Comparison of ENCODE assay signal across 9 mouse cellular contexts in genomic region chr5:147834841-147835500, GRCm38 (mm10). TPM values are rescaled to one million over a fixed set of nuclear protein-coding genes. Genes with fewer than 3 reads are reported as not detected.
DNase-seq lines count a peak whose midpoint lies in the region; TF ChIP-seq lines count a peak whose summit lies in the region.
"Had no signal": no experiment of that assay in that cellular context is flagged by ENCODE, and none has a peak within 500 bp of the region (broad histone marks: within the 10 kb centered on the region; RNA-seq: fewer than 3 reads in every experiment).

No protein-coding gene starts in this region.

- no peak overlapping the region for H3K4me3 ChIP-seq in heart, embryonic 10.5 days
- H3K4me3 ChIP-seq in E14TG2a.4 (replicated peaks; ENCODE audit: low read length), result peak overlapping the region; percentile 49
- H3K4me3 ChIP-seq in embryonic facial prominence, embryonic 10.5 days, result peak overlapping the region; percentile 36
- H3K4me3 ChIP-seq: liver, embryonic 13.5 days had no signal

- peak overlapping the region; percentile 44; the same call in 1 of the 2 replicates for H3K27ac ChIP-seq in heart, embryonic 10.5 days
- H3K27ac ChIP-seq in embryonic facial prominence, embryonic 10.5 days (replicated peaks), result peak overlapping the region; percentile 59
- H3K27ac ChIP-seq: liver, embryonic 13.5 days had no signal

- H3K9me3 ChIP-seq in heart, embryonic 10.5 days, result no peaks in the 10 kb centered on the region
- H3K9me3 ChIP-seq in E14TG2a.4 (ENCODE audit: low read length), result no peaks in the 10 kb centered on the region
- no peaks in the 10 kb centered on the region for H3K9me3 ChIP-seq in embryonic facial prominence, embryonic 10.5 days
- H3K9me3 ChIP-seq: liver, embryonic 13.5 days had no signal

- H3K27me3 ChIP-seq in heart, embryonic 10.5 days (ENCODE audit: insufficient read depth, poor library complexity, severe bottlenecking), result peaks cover 3% of the 10 kb centered on the region; the same call in 1 of the 2 replicates
- H3K27me3 ChIP-seq in E14TG2a.4 (ENCODE audit: insufficient read depth, low read length), result peaks cover 17% of the 10 kb centered on the region; the same call in 1 of the 2 replicates
- peaks cover 21% of the 10 kb centered on the region for H3K27me3 ChIP-seq in embryonic facial prominence, embryonic 10.5 days (replicated peaks; ENCODE audit: low read depth, poor library complexity, severe bottlenecking)

- H3K4me1 ChIP-seq in heart, embryonic 10.5 days, result peaks cover 15% of the 10 kb centered on the region
- peaks cover 69% of the 10 kb centered on the region for H3K4me1 ChIP-seq in E14TG2a.4 (replicated peaks; ENCODE audit: low read depth, low read length)
- peaks cover 10% of the 10 kb centered on the region for H3K4me1 ChIP-seq in embryonic facial prominence, embryonic 10.5 days
- H3K4me1 ChIP-seq: liver, embryonic 13.5 days had no signal

- TF ChIP-seq CTCF in E14TG2a.4 (conservative IDR thresholded peaks at IDR 0.05; ENCODE audit: low read length), result no peak

- no peak for DNase-seq in heart, embryonic 10.5 days (ENCODE audit: low spot score)
- no peak for DNase-seq in heart, postnatal 25 days (ENCODE audit: low spot score)
- peak; percentile 45 for DNase-seq in embryonic facial prominence, embryonic 10.5 days (ENCODE audit: low spot score)
- peak; percentile 25 to 64 for DNase-seq in kidney, postnatal 25 days
- no peak for DNase-seq in lung, postnatal 36 days
- DNase-seq in adrenal gland, postnatal 14 days, result no peak
- DNase-seq in thymus, postnatal 25 days, result no peak
- DNase-seq: liver, embryonic 13.5 days had no signal

- intact Hi-C loops in heart, postnatal 25 days (cut with DNase I), result no loop called here

- WGBS in heart, embryonic 10.5 days, result 9% methylated on average over 17 of the region's 17 CpGs
- WGBS in embryonic facial prominence, embryonic 10.5 days, result 7% methylated on average over 17 of the region's 17 CpGs

- no peaks in the 10 kb centered on the region for H3K36me3 ChIP-seq in heart, embryonic 10.5 days
- H3K36me3 ChIP-seq in E14TG2a.4 (ENCODE audit: insufficient read depth, low read length), result no peaks in the 10 kb centered on the region
- H3K36me3 ChIP-seq in embryonic facial prominence, embryonic 10.5 days (replicated peaks), result no peaks in the 10 kb centered on the region
- H3K36me3 ChIP-seq: liver, embryonic 13.5 days had no signal

RNA-seq across cellular contexts. Expression of gene Pomp, which starts 25.3 kb away (rescaled TPM):
- polyA plus RNA-seq in heart, embryonic 10.5 days (2016; fragmentation: Nextera tagmentation; extraction: Ambion mirVana), result 392 and 458 TPM in 2 replicates
- total RNA-seq in heart, postnatal 25 days (2021), result 100 to 1,000 TPM; 129 to 142 TPM
- polyA plus RNA-seq in embryonic facial prominence, embryonic 10.5 days (2016; fragmentation: Nextera tagmentation; extraction: Ambion mirVana), result 513 and 534 TPM in 2 replicates
- 161 and 178 TPM in 2 replicates for total RNA-seq in adrenal gland, postnatal 14 days (2021)

RNA-seq across cellular contexts. Expression of gene Slc46a3, which starts 59.6 kb away (rescaled TPM):
- 3.5 and 3.8 TPM in 2 replicates for polyA plus RNA-seq in heart, embryonic 10.5 days (2016; fragmentation: Nextera tagmentation; extraction: Ambion mirVana)
- 10 to 100 TPM; 11.7 to 12.7 TPM for total RNA-seq in heart, postnatal 25 days (2021)
- 2.5 TPM in 2 replicates for polyA plus RNA-seq in embryonic facial prominence, embryonic 10.5 days (2016; fragmentation: Nextera tagmentation; extraction: Ambion mirVana)
- 10.0 and 11.2 TPM in 2 replicates for total RNA-seq in adrenal gland, postnatal 14 days (2021)

Comparison
In these comparisons a context has a peak if more than half of its experiments do, and no peak if none do; other contexts are left out.
1. DNase-seq: peak in embryonic facial prominence, embryonic 10.5 days (single experiment) and kidney, postnatal 25 days (2 of 2); none in heart, embryonic 10.5 days (single experiment), heart, postnatal 25 days (single experiment), lung, postnatal 36 days (single experiment), adrenal gland, postnatal 14 days (single experiment) and thymus, postnatal 25 days (single experiment).